Mouse (Mus musculus): ENCODE measurements around the gene Iqsec1. TPM values are rescaled to one million over a fixed set of nuclear protein-coding genes. Genes with fewer than 3 reads are reported as not detected.

Iqsec1 gene
- total and polyA plus RNA-seq, 2 experiments from 2014 or later = 34.5 to 149 TPM

DNA sequence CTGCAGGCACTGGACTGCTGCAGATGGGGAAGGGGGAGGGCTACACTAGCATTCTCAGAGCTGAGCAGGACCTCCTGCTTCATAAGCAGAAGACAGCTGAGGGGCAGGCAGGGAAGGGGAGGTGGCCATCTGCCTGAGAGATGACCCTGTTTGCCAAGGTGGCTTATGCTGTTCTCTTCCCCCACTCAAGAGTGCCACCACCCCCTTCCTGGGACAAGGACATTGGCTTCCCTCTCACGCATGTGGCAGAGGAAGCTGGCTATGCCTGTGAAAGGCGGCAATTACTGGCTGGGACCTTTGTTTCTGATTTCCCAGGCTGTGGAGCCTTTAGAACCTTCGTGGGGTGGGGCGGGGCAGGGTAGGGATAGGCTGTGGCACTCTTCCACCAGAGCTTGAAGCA is 204.5 kb downstream of the Iqsec1 start:
- no peak overlapping the region for H3K4me2 ChIP-seq (ENCODE audit: low read depth, low read length, poor library complexity, severe bottlenecking)
- no peak overlapping the region for H3K4me3 ChIP-seq (ENCODE audit: low read depth, low read length)
- WGBS = 37% methylated on average over 4 of the region's 4 CpGs
- H3K36me3 ChIP-seq (ENCODE audit: insufficient read depth, low read length) = no peaks in the 10 kb centered on the region
- H3K9ac ChIP-seq (replicated peaks; ENCODE audit: low read length, poor library complexity, severe bottlenecking) = no peak overlapping the region
- no peak for TF ChIP-seq CTCF (IDR thresholded peaks at IDR 0.05)
- peak; percentile 9 for ATAC-seq (ENCODE audit: low FRiP score)
- peak; percentile 83 for DNase-seq (ENCODE audit: low spot score)
- peak overlapping the region; percentile 93 for H3K27ac ChIP-seq (ENCODE audit: low read depth, low read length)
- H3K27me3 ChIP-seq (ENCODE audit: insufficient read depth, low read length) = no peaks in the 10 kb centered on the region
- no peaks in the 10 kb centered on the region for H3K9me3 ChIP-seq (ENCODE audit: low read length)
- H3K4me1 ChIP-seq (ENCODE audit: insufficient read depth, low read length) = peaks cover 32% of the 10 kb centered on the region

DNA sequence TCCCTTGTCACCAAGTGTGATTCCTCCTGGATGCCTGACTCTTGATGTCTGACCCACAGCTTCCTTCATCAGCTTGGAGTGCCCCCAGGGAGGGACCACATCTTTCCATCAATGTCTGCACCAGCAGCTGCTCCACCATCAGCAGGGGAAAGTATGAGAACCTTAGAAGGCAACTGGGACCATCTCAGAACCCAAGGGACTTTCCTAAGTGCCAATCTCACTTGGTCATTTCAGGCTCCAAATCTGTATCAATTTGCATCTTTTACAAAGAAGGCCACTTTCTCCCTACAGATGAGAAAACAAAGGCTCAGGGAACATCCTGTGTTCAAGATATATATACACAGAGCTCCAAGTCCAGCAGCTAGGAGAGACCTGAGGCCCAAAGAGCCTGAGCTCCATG is 205.3 kb downstream of the Iqsec1 start:
- peak overlapping the region; percentile 93 for H3K27ac ChIP-seq (ENCODE audit: low read depth, low read length)
- H3K4me2 ChIP-seq (ENCODE audit: low read depth, low read length, poor library complexity, severe bottlenecking) = no peak overlapping the region

DNA sequence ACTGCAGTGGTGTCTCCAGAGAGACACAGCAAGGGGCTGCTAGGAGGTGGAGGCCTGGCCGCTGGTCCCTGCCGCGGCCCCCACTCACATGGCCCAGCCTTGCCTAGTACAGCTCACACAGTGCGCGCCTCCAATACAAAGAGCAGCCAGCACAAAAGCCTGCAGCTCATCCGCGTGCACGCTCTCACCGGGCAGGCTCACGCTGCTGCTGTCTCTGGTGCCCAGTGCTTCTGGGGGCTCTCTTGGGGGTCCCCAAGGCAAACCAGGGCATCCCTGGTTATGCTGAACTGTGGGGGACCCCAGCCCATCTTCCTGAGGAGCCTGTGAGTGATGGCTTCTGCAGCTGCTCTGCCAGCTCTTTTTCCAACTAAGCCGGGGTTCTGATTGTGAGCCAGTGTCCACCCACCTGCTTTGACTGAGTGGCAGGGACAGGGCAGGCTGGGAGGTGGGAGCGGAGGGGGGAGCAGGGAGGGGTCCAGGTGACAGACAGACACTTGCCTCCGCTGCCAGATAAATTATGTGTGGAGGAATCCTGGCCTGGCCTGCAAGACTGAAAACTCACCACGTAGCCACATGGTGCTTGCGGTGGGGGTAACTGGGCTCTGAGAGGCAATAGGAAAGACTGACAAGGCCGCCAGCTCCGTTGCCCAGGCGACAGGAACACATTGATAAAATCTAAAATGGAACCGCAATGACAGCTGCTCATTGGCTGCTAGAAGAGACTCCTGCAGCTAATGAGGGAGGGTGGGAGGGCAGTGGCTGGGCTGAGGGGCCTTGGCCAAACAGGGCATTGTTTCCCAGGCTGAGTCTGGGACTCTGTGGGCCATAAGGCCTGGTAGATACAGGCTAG is 206.3 kb downstream of the Iqsec1 start:
- H3K4me3 ChIP-seq (ENCODE audit: low read depth, low read length) = peak overlapping the region; percentile 8

More for the DNA sequence above, 205.3 kb downstream of the Iqsec1 start:
- no peaks in the 10 kb centered on the region for H3K27me3 ChIP-seq (ENCODE audit: insufficient read depth, low read length)
- TF ChIP-seq CTCF (IDR thresholded peaks at IDR 0.05) = no peak
- no peaks in the 10 kb centered on the region for H3K9me3 ChIP-seq (ENCODE audit: low read length)
- H3K9ac ChIP-seq (replicated peaks; ENCODE audit: low read length, poor library complexity, severe bottlenecking) = no peak overlapping the region
- H3K4me1 ChIP-seq (ENCODE audit: insufficient read depth, low read length) = peaks cover 32% of the 10 kb centered on the region
- no peak overlapping the region for H3K4me3 ChIP-seq (ENCODE audit: low read depth, low read length)
- ATAC-seq (ENCODE audit: low FRiP score) (no peak), DNase-seq (ENCODE audit: low spot score) (no peak)
- H3K36me3 ChIP-seq (ENCODE audit: insufficient read depth, low read length) = no peaks in the 10 kb centered on the region

GRCm38 (mm10) chr6:90780532-90780931 is 208.0 kb downstream of the Iqsec1 start:
- Histone ChIP-seq H3K4me3 (ENCODE audit: low read depth, low read length) (no peak overlapping the region), H3K27me3 (ENCODE audit: insufficient read depth, low read length) (no peaks in the 10 kb centered on the region), H3K36me3 (ENCODE audit: insufficient read depth, low read length) (no peaks in the 10 kb centered on the region), H3K27ac (ENCODE audit: low read depth, low read length) (peak overlapping the region; percentile 38), H3K9me3 (ENCODE audit: low read length) (no peaks in the 10 kb centered on the region), H3K9ac (replicated peaks; ENCODE audit: low read length, poor library complexity, severe bottlenecking) (0 out of 2 replicates have a peak overlapping the region, but pooled peaks have one; percentile 24), H3K4me2 (ENCODE audit: low read depth, low read length, poor library complexity, severe bottlenecking) (peak overlapping the region; percentile 36), H3K4me1 (ENCODE audit: insufficient read depth, low read length) (peaks cover 25% of the 10 kb centered on the region)
- 28% methylated on average over 2 of the region's 2 CpGs for WGBS
- ATAC-seq (ENCODE audit: low FRiP score) (no peak), DNase-seq (ENCODE audit: low spot score) (no peak)
- no peak for TF ChIP-seq CTCF (IDR thresholded peaks at IDR 0.05)

More for the DNA sequence above, 206.3 kb downstream of the Iqsec1 start:
- peak overlapping the region; percentile 93 for H3K27ac ChIP-seq (ENCODE audit: low read depth, low read length)
- peaks cover 31% of the 10 kb centered on the region for H3K4me1 ChIP-seq (ENCODE audit: insufficient read depth, low read length)
- H3K27me3 ChIP-seq (ENCODE audit: insufficient read depth, low read length) = no peaks in the 10 kb centered on the region
- H3K9ac ChIP-seq (replicated peaks; ENCODE audit: low read length, poor library complexity, severe bottlenecking) = peak overlapping the region; percentile 64
- H3K9me3 ChIP-seq (ENCODE audit: low read length) = no peaks in the 10 kb centered on the region
- TF ChIP-seq CTCF (IDR thresholded peaks at IDR 0.05) = no peak
- DNase-seq (ENCODE audit: low spot score) = peak; percentile 94
- 6% methylated on average over 19 of the region's 19 CpGs for WGBS
- no peaks in the 10 kb centered on the region for H3K36me3 ChIP-seq (ENCODE audit: insufficient read depth, low read length)
- peak overlapping the region; percentile 36 for H3K4me2 ChIP-seq (ENCODE audit: low read depth, low read length, poor library complexity, severe bottlenecking)
- peak; percentile 75 for ATAC-seq (ENCODE audit: low FRiP score)

DNA sequence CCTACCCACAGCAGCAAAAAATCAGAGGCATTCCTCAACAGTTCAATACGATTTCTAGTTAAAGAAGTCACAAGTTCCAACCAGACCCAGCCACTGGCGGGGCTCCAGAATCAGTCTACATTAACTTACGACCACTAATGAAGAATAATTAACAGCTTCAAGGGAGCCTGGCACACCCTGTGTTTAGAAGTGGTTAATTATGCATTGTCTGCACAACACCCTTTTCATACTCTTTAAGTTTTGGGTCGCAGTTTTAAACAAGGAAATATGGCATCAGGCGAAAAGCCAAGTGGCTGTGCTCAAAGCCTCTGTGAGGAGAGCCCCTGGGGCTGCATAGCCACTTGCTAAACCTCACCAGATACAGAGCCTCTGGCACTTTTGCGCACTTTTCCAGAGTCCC is 209.6 kb downstream of the Iqsec1 start:
- Histone ChIP-seq H3K4me2 (ENCODE audit: low read depth, low read length, poor library complexity, severe bottlenecking) (no peak overlapping the region), H3K9me3 (ENCODE audit: low read length) (no peaks in the 10 kb centered on the region), H3K27ac (ENCODE audit: low read depth, low read length) (no peak overlapping the region), H3K4me1 (ENCODE audit: insufficient read depth, low read length) (peaks cover 19% of the 10 kb centered on the region), H3K27me3 (ENCODE audit: insufficient read depth, low read length) (no peaks in the 10 kb centered on the region), H3K9ac (replicated peaks; ENCODE audit: low read length, poor library complexity, severe bottlenecking) (no peak overlapping the region), H3K36me3 (ENCODE audit: insufficient read depth, low read length) (no peaks in the 10 kb centered on the region), H3K4me3 (ENCODE audit: low read depth, low read length) (no peak overlapping the region)
- no peak for DNase-seq (ENCODE audit: low spot score)
- no peak for ATAC-seq (ENCODE audit: low FRiP score)
- 58% methylated on average over 6 of the region's 6 CpGs for WGBS
- TF ChIP-seq CTCF (IDR thresholded peaks at IDR 0.05) = no peak

- no peak for ATAC-seq (ENCODE audit: low FRiP score)
- DNase-seq (ENCODE audit: low spot score) = no peak
- H3K27ac ChIP-seq (ENCODE audit: low read depth, low read length) = no peak overlapping the region
- no peaks in the 10 kb centered on the region for H3K9me3 ChIP-seq (ENCODE audit: low read length)
- no peak overlapping the region for H3K4me2 ChIP-seq (ENCODE audit: low read depth, low read length, poor library complexity, severe bottlenecking)
- H3K4me3 ChIP-seq (ENCODE audit: low read depth, low read length) = no peak overlapping the region
- H3K9ac ChIP-seq (replicated peaks; ENCODE audit: low read length, poor library complexity, severe bottlenecking) = no peak overlapping the region
- WGBS = 95% methylated on average over 1 of the region's 1 CpGs
- peaks cover 11% of the 10 kb centered on the region for H3K4me1 ChIP-seq (ENCODE audit: insufficient read depth, low read length)
- no peak for TF ChIP-seq CTCF (IDR thresholded peaks at IDR 0.05)
- H3K36me3 ChIP-seq (ENCODE audit: insufficient read depth, low read length) = no peaks in the 10 kb centered on the region
- H3K27me3 ChIP-seq (ENCODE audit: insufficient read depth, low read length) = no peaks in the 10 kb centered on the region
Measured at GRCm38 (mm10) chr6:90777302-90777701, 211.2 kb downstream of the Iqsec1 start.
